Mouse (Mus musculus): Measurements from ENCODE around the gene Hist1h1b.

DNA sequence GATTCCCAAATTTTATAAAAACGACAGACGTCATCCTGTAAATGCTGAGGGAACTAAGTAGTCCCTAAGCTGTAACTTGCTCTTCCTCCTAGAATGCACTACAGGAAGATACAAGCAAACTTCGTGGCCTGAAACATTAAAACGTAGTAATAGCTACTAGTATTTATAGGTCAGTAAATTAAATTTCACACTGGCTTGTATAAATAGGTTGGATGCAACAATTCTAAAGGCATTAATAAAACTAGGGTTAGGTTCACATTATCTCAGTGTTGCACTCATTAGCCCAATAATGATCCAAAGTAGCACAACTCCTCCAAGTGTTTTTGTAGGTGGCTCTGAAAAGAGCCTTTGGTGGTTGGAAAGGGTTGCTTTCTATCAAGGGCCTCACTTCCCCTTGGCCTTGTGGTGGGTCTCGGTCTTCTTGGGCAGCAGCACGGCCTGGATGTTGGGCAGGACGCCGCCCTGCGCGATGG is 27.3 kb downstream of the Hist1h1b start:
- TF ChIP-seq CTCF (IDR thresholded peaks at IDR 0.05; ENCODE audit: control insufficient read depth, insufficient read depth, insufficient replicate concordance, low read depth, low read length) (no peak), POLR2A (IDR thresholded peaks at IDR 0.05; ENCODE audit: control insufficient read depth, low read depth, low read length) (no peak)
